Mouse (Mus musculus): Measurements from ENCODE around the gene Clec2d. TPM values are rescaled to one million over a fixed set of nuclear protein-coding genes. Genes with fewer than 3 reads are reported as not detected.

The Clec2d gene
- total and polyA plus RNA-seq, 2 experiments from 2014 or later = 0.49 to 67.2 TPM

GRCm38 (mm10) chr6:129228935-129229773, 48.7 kb downstream of the Clec2d start:
- Histone ChIP-seq H3K4me1 (ENCODE audit: control insufficient read depth, insufficient read depth) (peaks cover 30% of the 10 kb centered on the region), H3K4me3 (ENCODE audit: low read depth, low read length) (no peak overlapping the region), H3K9me3 (replicated peaks; ENCODE audit: control insufficient read depth, low read length) (no peaks in the 10 kb centered on the region), H3K9ac (replicated peaks; ENCODE audit: low read depth, low read length) (no peak overlapping the region), H3K36me3 (replicated peaks; ENCODE audit: control insufficient read depth, insufficient read depth, low read length) (no peaks in the 10 kb centered on the region), H3K4me2 (ENCODE audit: low read depth, low read length) (no peak overlapping the region), H3K27ac (ENCODE audit: low read depth) (peak overlapping the region; percentile 92), H3K27me3 (ENCODE audit: control insufficient read depth, insufficient read depth, low read length) (no peaks in the 10 kb centered on the region)
- no peak for DNase-seq (ENCODE audit: low spot score)
- ATAC-seq (ENCODE audit: insufficient read depth, low read depth) = no peak
- WGBS = 29% methylated on average over 3 of the region's 3 CpGs
- no peak for TF ChIP-seq EP300 (IDR thresholded peaks at IDR 0.05; ENCODE audit: low read depth)
- TF ChIP-seq CTCF (IDR thresholded peaks at IDR 0.05; ENCODE audit: low read depth) = no peak

GRCm38 (mm10) chr6:129229774-129230578, 49.6 kb downstream of the Clec2d start:
- no peak overlapping the region for H3K4me3 ChIP-seq (ENCODE audit: low read depth, low read length)
- TF ChIP-seq CTCF (IDR thresholded peaks at IDR 0.05; ENCODE audit: low read depth) = no peak
- peak; percentile 81 for TF ChIP-seq EP300 (IDR thresholded peaks at IDR 0.05; ENCODE audit: low read depth)
- DNase-seq (ENCODE audit: low spot score) = peak; percentile 80
- H3K27ac ChIP-seq (ENCODE audit: low read depth) = peak overlapping the region; percentile 92
- no peaks in the 10 kb centered on the region for H3K36me3 ChIP-seq (replicated peaks; ENCODE audit: control insufficient read depth, insufficient read depth, low read length)
- peaks cover 30% of the 10 kb centered on the region for H3K4me1 ChIP-seq (ENCODE audit: control insufficient read depth, insufficient read depth)
- WGBS = 46% methylated on average over 3 of the region's 3 CpGs
- H3K4me2 ChIP-seq (ENCODE audit: low read depth, low read length) = no peak overlapping the region
- peak; percentile 73 for ATAC-seq (ENCODE audit: insufficient read depth, low read depth)
- no peaks in the 10 kb centered on the region for H3K27me3 ChIP-seq (ENCODE audit: control insufficient read depth, insufficient read depth, low read length)
- no peaks in the 10 kb centered on the region for H3K9me3 ChIP-seq (replicated peaks; ENCODE audit: control insufficient read depth, low read length)
- no peak overlapping the region for H3K9ac ChIP-seq (replicated peaks; ENCODE audit: low read depth, low read length)

- WGBS = 55% methylated on average over 5 of the region's 5 CpGs
Observed at GRCm38 (mm10) chr6:129232005-129232841, 51.8 kb downstream of the Clec2d start.

GRCm38 (mm10) chr6:129232842-129233205, 52.4 kb downstream of the Clec2d start:
- Histone ChIP-seq H3K4me2 (ENCODE audit: low read depth, low read length) (no peak overlapping the region), H3K27ac (ENCODE audit: low read depth) (peak overlapping the region; percentile 80), H3K4me3 (ENCODE audit: low read depth, low read length) (no peak overlapping the region), H3K36me3 (replicated peaks; ENCODE audit: control insufficient read depth, insufficient read depth, low read length) (no peaks in the 10 kb centered on the region), H3K9ac (replicated peaks; ENCODE audit: low read depth, low read length) (no peak overlapping the region), H3K27me3 (ENCODE audit: control insufficient read depth, insufficient read depth, low read length) (no peaks in the 10 kb centered on the region), H3K9me3 (replicated peaks; ENCODE audit: control insufficient read depth, low read length) (no peaks in the 10 kb centered on the region), H3K4me1 (ENCODE audit: control insufficient read depth, insufficient read depth) (peaks cover 30% of the 10 kb centered on the region)
- peak; percentile 61 for DNase-seq (ENCODE audit: low spot score)
- TF ChIP-seq EP300 (IDR thresholded peaks at IDR 0.05; ENCODE audit: low read depth) (no peak), CTCF (IDR thresholded peaks at IDR 0.05; ENCODE audit: low read depth) (no peak)
- ATAC-seq (ENCODE audit: insufficient read depth, low read depth) = peak; percentile 50
- WGBS = 49% methylated on average over 9 of the region's 9 CpGs

More at GRCm38 (mm10) chr6:129232005-129232841, 51.8 kb downstream of the Clec2d start:
- Histone ChIP-seq H3K27me3 (ENCODE audit: control insufficient read depth, insufficient read depth, low read length) (no peaks in the 10 kb centered on the region), H3K9ac (replicated peaks; ENCODE audit: low read depth, low read length) (no peak overlapping the region), H3K27ac (ENCODE audit: low read depth) (peak overlapping the region; percentile 80), H3K36me3 (replicated peaks; ENCODE audit: control insufficient read depth, insufficient read depth, low read length) (no peaks in the 10 kb centered on the region), H3K9me3 (replicated peaks; ENCODE audit: control insufficient read depth, low read length) (no peaks in the 10 kb centered on the region), H3K4me3 (ENCODE audit: low read depth, low read length) (no peak overlapping the region), H3K4me2 (ENCODE audit: low read depth, low read length) (no peak overlapping the region), H3K4me1 (ENCODE audit: control insufficient read depth, insufficient read depth) (peaks cover 30% of the 10 kb centered on the region)
- no peak for ATAC-seq (ENCODE audit: insufficient read depth, low read depth)
- no peak for DNase-seq (ENCODE audit: low spot score)
- TF ChIP-seq CTCF (IDR thresholded peaks at IDR 0.05; ENCODE audit: low read depth) = no peak
- TF ChIP-seq EP300 (IDR thresholded peaks at IDR 0.05; ENCODE audit: low read depth) = no peak

- Histone ChIP-seq H3K4me2 (ENCODE audit: low read depth, low read length) (no peak overlapping the region; the same call in 1 of the 2 replicates), H3K4me3 (ENCODE audit: low read depth, low read length) (no peak overlapping the region), H3K4me1 (ENCODE audit: control insufficient read depth, insufficient read depth) (peaks cover 30% of the 10 kb centered on the region), H3K27me3 (ENCODE audit: control insufficient read depth, insufficient read depth, low read length) (no peaks in the 10 kb centered on the region), H3K36me3 (replicated peaks; ENCODE audit: control insufficient read depth, insufficient read depth, low read length) (no peaks in the 10 kb centered on the region), H3K27ac (ENCODE audit: low read depth) (peak overlapping the region; percentile 80), H3K9me3 (replicated peaks; ENCODE audit: control insufficient read depth, low read length) (no peaks in the 10 kb centered on the region), H3K9ac (replicated peaks; ENCODE audit: low read depth, low read length) (no peak overlapping the region)
- ATAC-seq (ENCODE audit: insufficient read depth, low read depth) (no peak), DNase-seq (ENCODE audit: low spot score) (no peak)
- TF ChIP-seq CTCF (IDR thresholded peaks at IDR 0.05; ENCODE audit: low read depth) = no peak
- TF ChIP-seq EP300 (IDR thresholded peaks at IDR 0.05; ENCODE audit: low read depth) = no peak
- WGBS = 69% methylated on average over 6 of the region's 6 CpGs
Observed at GRCm38 (mm10) chr6:129233366-129233954, 53.0 kb downstream of the Clec2d start.

Data from heart, postnatal 0 days (tissue).